Mouse (Mus musculus): ENCODE results near the gene Zmat5. TPM values are rescaled to one million over a fixed set of nuclear protein-coding genes. Genes with fewer than 3 reads are reported as not detected.

Zmat5 gene
- polyA plus RNA-seq (2014; fragmentation: Nextera tagmentation; extraction: Ambion mirVana) = 51.7 and 52.2 TPM in 2 replicates

DNA sequence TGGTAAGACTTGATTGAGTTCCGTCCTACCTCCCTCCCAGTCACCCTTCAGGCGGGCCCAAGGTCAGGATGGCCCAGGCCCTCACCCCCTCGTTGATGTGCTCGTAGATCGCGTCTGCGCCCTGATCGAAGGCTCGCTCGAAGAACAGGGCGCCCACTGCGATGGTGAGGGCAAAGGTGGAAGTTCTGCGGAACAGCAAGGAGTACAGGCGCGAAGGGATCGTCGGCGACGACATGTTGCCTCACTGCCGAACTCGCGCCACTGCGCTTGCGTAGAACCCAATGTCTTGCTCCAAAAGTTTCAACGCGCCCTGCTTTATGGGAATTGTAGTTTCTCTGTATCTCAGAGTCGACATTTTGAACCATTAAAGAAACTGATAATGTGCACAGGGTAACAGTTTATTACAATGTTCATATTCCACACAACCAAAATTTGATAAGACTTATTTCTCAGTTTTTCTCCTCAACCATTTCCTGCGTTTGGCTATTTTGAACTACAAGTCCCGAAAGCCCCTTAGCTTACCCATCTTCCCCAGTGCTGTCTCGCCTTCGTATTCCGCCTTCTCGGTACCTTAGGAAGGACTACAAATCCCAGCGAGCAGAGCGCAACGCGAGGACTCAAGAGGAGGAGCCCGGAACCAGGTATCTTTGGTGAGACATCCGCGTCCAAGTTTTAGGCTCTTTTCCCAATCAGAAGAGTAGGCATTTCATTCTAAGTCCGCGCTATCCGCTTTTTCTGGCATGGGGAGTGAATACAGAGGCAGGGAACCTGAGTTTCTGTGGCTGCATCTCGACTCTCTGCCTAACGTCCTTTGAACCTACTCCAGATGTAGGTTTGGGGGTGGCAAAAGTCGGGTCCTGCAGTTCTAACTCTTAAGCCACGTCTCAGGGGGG lies at the start of gene Zmat5, which contains the start of gene Uqcr10:
TSS of gene Zmat5 (plus strand) at position 607 of the 893 bp plus-strand sequence.
TSS of gene Uqcr10 (minus strand) at position 271 of the 893 bp plus-strand sequence.
- H3K4me2 ChIP-seq (ENCODE audit: low read depth, low read length) = peak within 1 kb of the TSS; percentile 82
- under 1% methylated on average over 47 of the region's 47 CpGs for WGBS

GRCm38 (mm10) chr11:4659818-4660217 lies 44.7 kb upstream of the Zmat5 start:
- no peaks in the 10 kb centered on the region for H3K27me3 ChIP-seq (replicated peaks; ENCODE audit: control insufficient read depth, insufficient read depth, low read length)
- DNase-seq (ENCODE audit: low spot score) (no peak), ATAC-seq (ENCODE audit: low read depth) (no peak)
- no peaks in the 10 kb centered on the region for H3K4me1 ChIP-seq (ENCODE audit: control insufficient read depth, insufficient read depth, low read length)
- no peak overlapping the region for H3K4me2 ChIP-seq (ENCODE audit: low read depth, low read length)
- no peak overlapping the region for H3K27ac ChIP-seq (replicated peaks; ENCODE audit: low read depth, low read length)
- peaks cover 55% of the 10 kb centered on the region for H3K36me3 ChIP-seq (ENCODE audit: control insufficient read depth, insufficient read depth, low read length)
- H3K4me3 ChIP-seq (ENCODE audit: low read depth, low read length) = no peak overlapping the region
- no peaks in the 10 kb centered on the region for H3K9me3 ChIP-seq (ENCODE audit: control insufficient read depth, low read length)
- 89% methylated on average over 1 of the region's 1 CpGs for WGBS
- no peak overlapping the region for H3K9ac ChIP-seq (ENCODE audit: low read depth, low read length)

More for the DNA sequence above, at the start of gene Zmat5, which contains the start of gene Uqcr10:
- Histone ChIP-seq H3K4me1 (ENCODE audit: control insufficient read depth, insufficient read depth, low read length) (peaks cover 7% of the 10 kb centered on the region; the same call in 1 of the 2 replicates), H3K4me3 (ENCODE audit: low read depth, low read length) (peak within 1 kb of the TSS; percentile 56), H3K36me3 (ENCODE audit: control insufficient read depth, insufficient read depth, low read length) (peaks cover 13% of the 10 kb centered on the region), H3K27me3 (replicated peaks; ENCODE audit: control insufficient read depth, insufficient read depth, low read length) (no peaks in the 10 kb centered on the region), H3K9ac (ENCODE audit: low read depth, low read length) (peak within 1 kb of the TSS; percentile 71), H3K27ac (replicated peaks; ENCODE audit: low read depth, low read length) (peak within 1 kb of the TSS; percentile 42; the same call in 1 of the 2 replicates), H3K9me3 (ENCODE audit: control insufficient read depth, low read length) (no peaks in the 10 kb centered on the region)
- peak; percentile 99 for DNase-seq (ENCODE audit: low spot score)
- peak; percentile 99 for ATAC-seq (ENCODE audit: low read depth)

DNA sequence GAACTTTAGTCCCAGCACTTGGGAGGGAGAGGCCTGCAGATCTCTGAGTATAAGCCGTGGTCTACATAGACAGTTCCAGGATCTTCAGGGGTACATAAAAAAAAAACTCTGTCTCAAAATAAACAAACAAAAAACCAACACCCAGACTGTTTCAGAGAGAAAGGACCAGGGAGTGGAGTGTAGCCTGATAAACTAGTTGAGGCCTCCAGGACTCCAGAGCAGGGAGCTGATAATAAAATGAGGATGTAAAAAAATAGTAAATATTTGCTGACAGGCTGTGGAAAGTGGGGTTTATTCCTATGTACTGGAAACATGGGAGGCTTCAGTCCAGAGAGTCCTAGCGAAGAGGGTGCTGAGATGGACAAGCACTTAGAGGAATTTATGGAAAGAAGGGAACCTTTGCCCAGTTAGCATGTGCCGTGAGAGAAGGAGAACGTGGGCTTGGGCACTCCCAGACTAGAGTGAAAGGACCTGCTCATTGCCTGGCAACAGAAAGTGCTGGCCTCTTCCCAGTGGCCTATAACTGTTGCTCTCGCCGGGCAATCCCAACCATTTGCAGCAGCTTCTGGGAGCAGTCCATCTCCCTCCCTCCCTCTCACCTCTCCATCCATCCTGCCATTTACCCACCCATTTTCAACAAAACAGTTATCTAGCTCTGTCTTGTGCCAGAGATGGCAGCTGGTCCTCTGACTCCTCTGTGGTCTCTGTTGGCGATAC lies 44.0 kb upstream of the Zmat5 start:
- H3K27ac ChIP-seq (replicated peaks; ENCODE audit: low read depth, low read length) = no peak overlapping the region
- no peak overlapping the region for H3K4me2 ChIP-seq (ENCODE audit: low read depth, low read length)
- ATAC-seq (ENCODE audit: low read depth) (no peak), DNase-seq (ENCODE audit: low spot score) (no peak)
- H3K4me1 ChIP-seq (ENCODE audit: control insufficient read depth, insufficient read depth, low read length) = no peaks in the 10 kb centered on the region
- WGBS = 80% methylated on average over 7 of the region's 7 CpGs
- no peaks in the 10 kb centered on the region for H3K27me3 ChIP-seq (replicated peaks; ENCODE audit: control insufficient read depth, insufficient read depth, low read length)
- no peak overlapping the region for H3K4me3 ChIP-seq (ENCODE audit: low read depth, low read length)
- no peaks in the 10 kb centered on the region for H3K9me3 ChIP-seq (ENCODE audit: control insufficient read depth, low read length)
- no peak overlapping the region for H3K9ac ChIP-seq (ENCODE audit: low read depth, low read length)
- peaks cover 52% of the 10 kb centered on the region for H3K36me3 ChIP-seq (ENCODE audit: control insufficient read depth, insufficient read depth, low read length)

DNA sequence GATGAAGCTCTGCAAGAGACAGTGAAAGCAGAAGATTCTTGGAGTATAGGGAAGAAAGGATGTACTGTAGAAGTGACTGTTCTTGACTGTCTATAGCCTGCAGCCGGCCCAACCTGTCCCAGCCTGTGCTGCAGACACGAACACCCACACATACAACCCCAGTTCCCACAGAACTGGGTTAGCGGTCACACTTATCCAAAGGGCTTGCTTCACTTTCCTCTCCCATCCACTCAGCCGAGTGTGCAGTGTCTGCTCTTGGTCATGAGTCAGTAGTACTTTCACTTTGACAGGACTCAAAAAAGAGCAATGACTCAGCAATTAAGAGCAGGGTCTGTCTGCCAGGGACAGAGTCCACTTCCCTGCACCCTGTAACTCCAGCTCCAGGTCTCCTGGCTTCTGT lies 43.2 kb upstream of the Zmat5 start:
- ATAC-seq (ENCODE audit: low read depth) (no peak), DNase-seq (ENCODE audit: low spot score) (no peak)
- Histone ChIP-seq H3K4me2 (ENCODE audit: low read depth, low read length) (no peak overlapping the region), H3K36me3 (ENCODE audit: control insufficient read depth, insufficient read depth, low read length) (peaks cover 44% of the 10 kb centered on the region), H3K4me1 (ENCODE audit: control insufficient read depth, insufficient read depth, low read length) (no peaks in the 10 kb centered on the region), H3K27ac (replicated peaks; ENCODE audit: low read depth, low read length) (no peak overlapping the region), H3K4me3 (ENCODE audit: low read depth, low read length) (no peak overlapping the region), H3K27me3 (replicated peaks; ENCODE audit: control insufficient read depth, insufficient read depth, low read length) (no peaks in the 10 kb centered on the region), H3K9ac (ENCODE audit: low read depth, low read length) (no peak overlapping the region), H3K9me3 (ENCODE audit: control insufficient read depth, low read length) (no peaks in the 10 kb centered on the region)
- 90% methylated on average over 4 of the region's 4 CpGs for WGBS

DNA sequence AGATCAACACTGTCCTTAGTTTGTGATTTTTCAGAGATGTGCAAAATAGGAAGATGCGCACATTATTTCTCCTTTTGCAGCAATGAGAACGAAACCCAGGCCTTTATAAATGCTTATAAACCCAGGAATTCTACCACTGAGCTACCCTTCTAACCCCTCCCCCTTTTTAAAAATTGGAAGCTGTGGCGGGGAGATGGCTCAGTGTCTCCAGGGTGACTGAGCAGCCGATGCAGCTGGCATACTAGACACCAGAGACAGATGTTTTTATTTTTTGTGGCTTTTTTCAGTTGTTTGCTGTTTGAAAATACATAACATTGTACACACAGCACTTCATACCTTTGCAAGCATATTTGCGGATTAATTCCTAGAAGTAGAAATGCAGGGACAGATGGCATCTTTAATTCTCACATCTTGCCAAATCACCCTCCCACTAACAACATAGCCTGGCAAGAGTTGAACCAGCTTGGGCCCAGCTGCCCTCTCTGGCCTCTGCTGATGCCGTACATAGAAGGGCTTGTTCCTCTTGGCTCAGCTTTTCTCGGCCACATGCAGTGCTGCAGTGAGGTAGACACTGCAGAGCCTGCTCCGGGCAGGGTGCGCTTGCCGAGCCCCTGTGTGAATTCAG lies 42.5 kb upstream of the Zmat5 start:
- 85% methylated on average over 10 of the region's 10 CpGs for WGBS
- Histone ChIP-seq H3K4me2 (ENCODE audit: low read depth, low read length) (no peak overlapping the region), H3K4me1 (ENCODE audit: control insufficient read depth, insufficient read depth, low read length) (no peaks in the 10 kb centered on the region), H3K27me3 (replicated peaks; ENCODE audit: control insufficient read depth, insufficient read depth, low read length) (no peaks in the 10 kb centered on the region), H3K9ac (ENCODE audit: low read depth, low read length) (no peak overlapping the region), H3K4me3 (ENCODE audit: low read depth, low read length) (no peak overlapping the region), H3K9me3 (ENCODE audit: control insufficient read depth, low read length) (no peaks in the 10 kb centered on the region), H3K36me3 (ENCODE audit: control insufficient read depth, insufficient read depth, low read length) (peaks cover 46% of the 10 kb centered on the region), H3K27ac (replicated peaks; ENCODE audit: low read depth, low read length) (no peak overlapping the region)
- DNase-seq (ENCODE audit: low spot score) = no peak
- ATAC-seq (ENCODE audit: low read depth) = no peak

DNA sequence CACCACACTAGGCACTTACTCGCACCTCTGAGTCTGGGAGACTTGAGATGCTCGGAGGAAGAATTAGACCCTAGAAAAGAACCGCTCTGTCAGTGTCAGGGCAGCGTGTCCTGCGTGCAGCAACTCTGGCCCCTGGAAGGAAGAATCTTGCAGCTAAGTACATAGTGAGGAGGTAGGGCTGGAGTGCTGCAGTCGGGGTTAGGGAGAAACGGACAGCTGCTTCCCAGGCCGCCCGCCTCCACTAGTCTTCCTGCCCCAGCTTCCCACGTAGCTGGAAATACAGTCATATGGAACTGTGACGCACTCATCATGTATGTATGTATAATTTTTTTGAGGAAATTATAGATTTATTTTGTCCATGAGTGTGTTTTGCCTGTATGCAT lies 42.0 kb upstream of the Zmat5 start:
- no peak overlapping the region for H3K9ac ChIP-seq (ENCODE audit: low read depth, low read length)
- no peak for DNase-seq (ENCODE audit: low spot score)
- H3K4me2 ChIP-seq (ENCODE audit: low read depth, low read length) = no peak overlapping the region
- no peaks in the 10 kb centered on the region for H3K4me1 ChIP-seq (ENCODE audit: control insufficient read depth, insufficient read depth, low read length)
- no peak overlapping the region for H3K27ac ChIP-seq (replicated peaks; ENCODE audit: low read depth, low read length)
- no peaks in the 10 kb centered on the region for H3K27me3 ChIP-seq (replicated peaks; ENCODE audit: control insufficient read depth, insufficient read depth, low read length)
- H3K9me3 ChIP-seq (ENCODE audit: control insufficient read depth, low read length) = no peaks in the 10 kb centered on the region
- ATAC-seq (ENCODE audit: low read depth) = no peak
- peaks cover 47% of the 10 kb centered on the region for H3K36me3 ChIP-seq (ENCODE audit: control insufficient read depth, insufficient read depth, low read length)
- no peak overlapping the region for H3K4me3 ChIP-seq (ENCODE audit: low read depth, low read length)
- 84% methylated on average over 11 of the region's 11 CpGs for WGBS

- Histone ChIP-seq H3K27ac (replicated peaks; ENCODE audit: low read depth, low read length) (no peak overlapping the region), H3K27me3 (replicated peaks; ENCODE audit: control insufficient read depth, insufficient read depth, low read length) (no peaks in the 10 kb centered on the region), H3K9me3 (ENCODE audit: control insufficient read depth, low read length) (no peaks in the 10 kb centered on the region), H3K4me2 (ENCODE audit: low read depth, low read length) (no peak overlapping the region), H3K4me1 (ENCODE audit: control insufficient read depth, insufficient read depth, low read length) (no peaks in the 10 kb centered on the region), H3K36me3 (ENCODE audit: control insufficient read depth, insufficient read depth, low read length) (peaks cover 45% of the 10 kb centered on the region), H3K9ac (ENCODE audit: low read depth, low read length) (no peak overlapping the region), H3K4me3 (ENCODE audit: low read depth, low read length) (no peak overlapping the region)
- WGBS = 93% methylated on average over 4 of the region's 4 CpGs
- ATAC-seq (ENCODE audit: low read depth) = no peak
- DNase-seq (ENCODE audit: low spot score) = no peak
Measured at GRCm38 (mm10) chr11:4671736-4672135, 32.7 kb upstream of the Zmat5 start.

DNA sequence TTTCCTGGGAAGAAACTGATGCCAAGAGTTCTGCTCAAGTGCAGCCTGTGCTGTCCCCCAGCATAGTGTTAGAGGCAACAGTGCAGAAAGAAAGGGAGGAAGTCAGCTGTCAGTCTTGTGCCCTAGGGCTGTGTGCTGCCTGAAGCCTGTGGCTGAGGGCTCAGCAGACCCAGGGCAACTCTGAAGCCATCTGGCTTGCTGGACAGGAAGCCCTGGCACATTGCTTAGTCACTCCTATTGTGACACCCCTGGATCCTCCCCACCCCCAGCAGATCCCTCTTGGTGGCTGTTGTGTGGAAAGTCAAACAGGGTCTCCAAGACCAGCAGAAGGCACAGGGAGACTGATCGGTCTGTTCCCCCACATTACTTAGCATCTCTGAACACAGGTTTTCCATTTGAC lies 29.9 kb upstream of the Zmat5 start:
- 90% methylated on average over 1 of the region's 1 CpGs for WGBS

More for the DNA sequence above, 29.9 kb upstream of the Zmat5 start:
- H3K4me1 ChIP-seq (ENCODE audit: control insufficient read depth, insufficient read depth, low read length) = peaks cover 15% of the 10 kb centered on the region
- no peaks in the 10 kb centered on the region for H3K9me3 ChIP-seq (ENCODE audit: control insufficient read depth, low read length)
- DNase-seq (ENCODE audit: low spot score) (no peak), ATAC-seq (ENCODE audit: low read depth) (no peak)
- H3K4me2 ChIP-seq (ENCODE audit: low read depth, low read length) = no peak overlapping the region
- no peaks in the 10 kb centered on the region for H3K27me3 ChIP-seq (replicated peaks; ENCODE audit: control insufficient read depth, insufficient read depth, low read length)
- H3K27ac ChIP-seq (replicated peaks; ENCODE audit: low read depth, low read length) = no peak overlapping the region
- H3K36me3 ChIP-seq (ENCODE audit: control insufficient read depth, insufficient read depth, low read length) = peaks cover 48% of the 10 kb centered on the region
- H3K4me3 ChIP-seq (ENCODE audit: low read depth, low read length) = no peak overlapping the region
- H3K9ac ChIP-seq (ENCODE audit: low read depth, low read length) = no peak overlapping the region

Data from embryonic facial prominence, embryonic 14.5 days (tissue).